Mouse (Mus musculus) hindbrain, embryonic 16.5 days (tissue): ENCODE results near the gene Cenps. TPM values are rescaled to one million over a fixed set of nuclear protein-coding genes. Genes with fewer than 3 reads are reported as not detected.

Source experiments
- ATAC-seq: fragments of 200-750 bp; cut with Nextera tagmentation; 2 replicates; pipeline ENCODE4 v1.8.0; 2017; ENCODE audit warnings: moderate TSS enrichment, moderate library complexity
- H3K27ac ChIP-seq: fragments of 300-500 bp; sonication (generic); 2 replicates; pipeline ENCODE4 v1.5.1; 2014; ENCODE audit warnings: low read depth, mild to moderate bottlenecking, control low read depth, low read length, moderate library complexity
- H3K27me3 ChIP-seq: fragments of 300-500 bp; sonication (generic); replicated peaks from 2 replicates; pipeline ENCODE4 v1.6.1; 2014; ENCODE audit warnings: low read length; ENCODE audit not compliant: control insufficient read depth, insufficient read depth
- H3K36me3 ChIP-seq: fragments of 300-500 bp; sonication (generic); 2 replicates; pipeline ENCODE4 v1.6.1; 2014; ENCODE audit warnings: mild to moderate bottlenecking, low read length, moderate library complexity, mixed read lengths; ENCODE audit not compliant: control insufficient read depth, insufficient read depth
- H3K4me1 ChIP-seq: fragments of 300-500 bp; sonication (generic); 2 replicates; pipeline ENCODE4 v1.6.1; 2014; ENCODE audit warnings: low read depth, low read length; ENCODE audit not compliant: control insufficient read depth, insufficient read depth
- H3K4me2 ChIP-seq: fragments of 300-500 bp; sonication (generic); 2 replicates; pipeline ENCODE4 v1.6.1; 2014; ENCODE audit warnings: mild to moderate bottlenecking, low read length, control low read depth, moderate library complexity
- H3K4me3 ChIP-seq: fragments of 300-500 bp; sonication (generic); 2 replicates; pipeline ENCODE4 v1.5.1; 2014; ENCODE audit warnings: mild to moderate bottlenecking, low read length, control low read depth, moderate library complexity
- H3K9ac ChIP-seq: fragments of 300-500 bp; sonication (generic); 2 replicates; pipeline ENCODE4 v1.6.1; 2014; ENCODE audit warnings: low read depth, mild to moderate bottlenecking, control low read depth, low read length, moderate library complexity
- H3K9me3 ChIP-seq: fragments of 300-500 bp; sonication (generic); 2 replicates; pipeline ENCODE4 v1.6.1; 2014; ENCODE audit warnings: mild to moderate bottlenecking, low read length, moderate library complexity; ENCODE audit not compliant: control insufficient read depth
- WGBS: fragments of 180-500 bp; shearing (Covaris S2); extraction: QIAGEN DNeasy Blood & Tissue Kit; methylation state at CpG from one replicate; pipeline ENCODE4 v1.1.7; 2014; 5-methylcytosine and 5-hydroxymethylcytosine counted together
- polyA plus RNA-seq: library from polyadenylated mRNA; unstranded; fragments of >200 nt; fragmentation: Nextera tagmentation; extraction: Ambion mirVana; gene quantifications from 2 replicates; pipeline ENCODE4 v1.2.1, GENCODE M21; 2015

The Cenps gene
- polyA plus RNA-seq, 1 experiment from 2014 or later = 18.9 TPM

DNA sequence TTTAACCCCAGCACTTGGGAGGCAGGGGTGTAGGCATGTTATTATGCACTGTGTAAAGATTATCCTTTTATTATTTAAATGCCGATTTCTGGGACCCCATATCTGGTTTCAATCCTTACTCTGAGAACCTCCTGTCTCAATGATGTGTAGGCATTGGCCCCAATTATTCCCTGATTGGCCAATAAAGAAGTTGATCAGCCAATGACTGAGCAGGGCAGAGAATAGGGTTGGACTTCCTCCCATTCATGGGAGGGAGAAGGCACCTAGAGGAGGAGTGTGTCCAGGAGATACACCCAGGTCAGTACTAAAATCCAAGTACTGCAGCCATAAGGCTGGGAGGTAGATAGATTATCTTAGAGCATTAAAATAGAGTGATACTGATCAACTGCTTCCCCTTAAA, 25.8 kb upstream of the Cenps start:
- no peak overlapping the region for H3K9ac ChIP-seq
- no peaks in the 10 kb centered on the region for H3K9me3 ChIP-seq
- no peak overlapping the region for H3K27ac ChIP-seq
- WGBS = 74% methylated on average over 1 of the region's 1 CpGs
- peaks cover 13% of the 10 kb centered on the region; the same call in 1 of the 2 replicates for H3K36me3 ChIP-seq
- H3K4me2 ChIP-seq = no peak overlapping the region
- no peak overlapping the region for H3K4me3 ChIP-seq
- no peak for ATAC-seq
- no peaks in the 10 kb centered on the region for H3K27me3 ChIP-seq
- H3K4me1 ChIP-seq = peaks cover 8% of the 10 kb centered on the region

DNA sequence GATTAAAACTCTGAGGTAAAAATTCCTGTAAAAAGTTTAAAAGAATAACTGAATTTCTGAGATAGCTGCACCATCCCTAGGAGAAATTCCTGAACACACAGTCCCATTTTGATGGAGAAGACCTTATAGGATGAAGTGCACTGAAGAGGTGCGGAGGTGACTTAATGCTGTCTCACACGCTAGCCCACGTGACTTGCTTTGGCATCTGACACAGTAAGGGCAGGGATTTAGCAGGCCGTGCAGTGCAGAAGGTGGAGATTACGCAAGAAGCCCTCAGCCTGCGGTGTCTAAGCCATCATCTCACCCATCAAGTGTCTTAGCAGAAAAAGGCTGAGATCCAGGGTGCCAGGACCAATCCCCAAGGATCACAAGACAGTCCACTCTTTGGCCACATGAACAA, 23.7 kb upstream of the Cenps start:
- peaks cover 28% of the 10 kb centered on the region for H3K36me3 ChIP-seq
- H3K4me1 ChIP-seq = peaks cover 8% of the 10 kb centered on the region
- ATAC-seq = no peak
- WGBS = 93% methylated on average over 6 of the region's 6 CpGs
- no peaks in the 10 kb centered on the region for H3K27me3 ChIP-seq
- H3K4me3 ChIP-seq = no peak overlapping the region
- no peak overlapping the region for H3K9ac ChIP-seq
- H3K9me3 ChIP-seq = no peaks in the 10 kb centered on the region
- H3K27ac ChIP-seq = no peak overlapping the region
- no peak overlapping the region for H3K4me2 ChIP-seq

DNA sequence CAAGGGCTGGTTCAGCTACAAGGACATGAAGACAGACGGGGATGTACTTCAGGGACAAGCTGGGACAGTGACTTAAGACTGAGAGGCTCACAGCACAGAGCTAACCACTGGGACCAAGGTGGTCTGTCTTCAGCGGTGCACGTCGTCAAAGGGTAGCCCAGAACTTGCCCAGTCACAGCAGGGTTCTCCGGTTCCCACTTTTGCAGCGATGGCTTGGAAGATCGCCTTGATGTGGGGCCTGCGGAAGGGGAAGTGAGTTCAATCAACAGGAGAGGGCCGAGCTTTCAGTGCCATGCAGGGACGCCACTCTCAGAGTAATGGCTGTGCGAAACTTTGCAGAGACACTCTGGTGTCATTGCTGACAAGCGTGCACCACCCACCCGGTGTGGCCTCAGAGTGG, 22.5 kb upstream of the Cenps start:
- Histone ChIP-seq H3K4me1 (no peaks in the 10 kb centered on the region; the same call in 1 of the 2 replicates), H3K27me3 (no peaks in the 10 kb centered on the region), H3K36me3 (peaks cover 40% of the 10 kb centered on the region), H3K9me3 (no peaks in the 10 kb centered on the region), H3K9ac (no peak overlapping the region), H3K4me3 (no peak overlapping the region), H3K27ac (no peak overlapping the region), H3K4me2 (no peak overlapping the region)
- 93% methylated on average over 13 of the region's 13 CpGs for WGBS
- ATAC-seq = no peak

DNA sequence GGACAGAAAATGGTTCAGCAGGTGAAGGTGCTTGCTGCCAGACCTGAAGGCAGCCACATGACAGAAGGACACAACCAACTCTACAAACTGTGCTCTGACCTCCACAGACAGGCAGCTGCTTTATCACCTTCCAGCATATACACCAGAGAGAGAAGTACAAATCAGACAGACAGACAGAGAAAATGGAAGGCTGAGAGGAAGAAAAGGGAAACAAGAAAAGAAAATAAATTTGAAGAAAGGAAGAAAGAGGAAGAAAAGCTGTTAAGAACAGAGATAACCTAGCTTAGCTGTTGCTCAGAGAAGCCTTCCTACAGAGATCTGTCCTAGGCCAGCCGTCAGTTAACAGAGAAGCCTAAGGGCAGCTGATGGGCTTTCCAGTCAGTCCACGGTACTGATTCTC, 21.8 kb upstream of the Cenps start:
- ATAC-seq = no peak
- Histone ChIP-seq H3K4me2 (no peak overlapping the region), H3K9ac (no peak overlapping the region), H3K27ac (no peak overlapping the region), H3K27me3 (no peaks in the 10 kb centered on the region), H3K4me3 (no peak overlapping the region), H3K9me3 (no peaks in the 10 kb centered on the region), H3K4me1 (no peaks in the 10 kb centered on the region; the same call in 1 of the 2 replicates), H3K36me3 (peaks cover 42% of the 10 kb centered on the region)
- 84% methylated on average over 2 of the region's 2 CpGs for WGBS

DNA sequence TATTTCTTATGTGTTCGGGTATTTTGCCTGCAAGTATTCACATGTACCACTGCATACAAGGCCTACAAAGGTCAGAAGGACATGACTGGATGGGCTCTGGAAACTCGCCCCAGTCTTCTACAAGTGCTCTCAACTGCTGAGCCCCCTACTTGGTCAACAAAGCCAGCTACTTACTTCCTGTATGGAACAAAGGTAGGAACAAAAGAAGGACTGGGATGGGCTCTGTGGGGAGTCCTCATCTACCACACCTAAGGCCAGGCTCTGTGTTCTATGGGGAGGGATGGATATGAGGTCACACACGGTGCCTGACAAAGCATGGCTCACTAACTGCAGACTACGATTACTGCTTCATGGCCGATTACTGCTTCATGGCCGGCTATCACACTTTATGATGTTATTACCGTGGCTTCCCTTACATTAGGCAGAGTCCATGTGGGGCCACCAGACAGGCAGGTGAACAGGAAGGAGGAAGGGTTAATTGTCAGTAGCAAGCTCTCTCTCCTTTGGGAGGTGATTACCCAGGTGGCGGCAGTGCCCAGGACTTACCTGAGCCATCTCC, 20.1 kb upstream of the Cenps start:
- H3K4me1 ChIP-seq = no peaks in the 10 kb centered on the region
- H3K4me2 ChIP-seq = no peak overlapping the region
- peaks cover 49% of the 10 kb centered on the region for H3K36me3 ChIP-seq
- WGBS = 88% methylated on average over 8 of the region's 8 CpGs
- H3K9me3 ChIP-seq = no peaks in the 10 kb centered on the region
- H3K27ac ChIP-seq = no peak overlapping the region
- H3K9ac ChIP-seq = no peak overlapping the region
- H3K27me3 ChIP-seq = no peaks in the 10 kb centered on the region
- H3K4me3 ChIP-seq = no peak overlapping the region
- ATAC-seq = no peak

DNA sequence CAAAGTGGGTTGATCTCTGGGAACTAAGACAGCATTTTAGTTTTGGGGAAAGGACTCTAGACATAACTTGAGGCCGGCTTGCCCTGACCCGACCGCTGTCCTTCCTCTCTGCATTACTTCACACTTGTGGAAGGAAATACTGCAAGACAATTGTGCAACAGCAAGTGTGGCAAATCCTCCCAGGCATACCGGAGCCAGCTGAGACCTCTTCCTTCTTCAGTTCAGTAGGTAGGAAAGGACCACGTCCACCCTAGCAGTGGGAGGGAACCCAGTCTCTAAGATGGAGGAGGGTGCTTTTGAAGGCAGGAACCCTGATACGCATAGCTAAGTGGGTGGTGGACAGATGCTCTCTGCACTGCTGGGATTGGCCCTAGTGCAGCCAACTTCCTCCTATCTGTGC, 18.3 kb upstream of the Cenps start:
- H3K4me3 ChIP-seq = no peak overlapping the region
- peaks cover 61% of the 10 kb centered on the region for H3K36me3 ChIP-seq
- H3K9ac ChIP-seq = no peak overlapping the region
- no peak overlapping the region for H3K27ac ChIP-seq
- ATAC-seq = no peak
- WGBS = 94% methylated on average over 6 of the region's 6 CpGs
- no peaks in the 10 kb centered on the region for H3K9me3 ChIP-seq
- no peak overlapping the region for H3K4me2 ChIP-seq
- H3K27me3 ChIP-seq = no peaks in the 10 kb centered on the region
- no peaks in the 10 kb centered on the region for H3K4me1 ChIP-seq

DNA sequence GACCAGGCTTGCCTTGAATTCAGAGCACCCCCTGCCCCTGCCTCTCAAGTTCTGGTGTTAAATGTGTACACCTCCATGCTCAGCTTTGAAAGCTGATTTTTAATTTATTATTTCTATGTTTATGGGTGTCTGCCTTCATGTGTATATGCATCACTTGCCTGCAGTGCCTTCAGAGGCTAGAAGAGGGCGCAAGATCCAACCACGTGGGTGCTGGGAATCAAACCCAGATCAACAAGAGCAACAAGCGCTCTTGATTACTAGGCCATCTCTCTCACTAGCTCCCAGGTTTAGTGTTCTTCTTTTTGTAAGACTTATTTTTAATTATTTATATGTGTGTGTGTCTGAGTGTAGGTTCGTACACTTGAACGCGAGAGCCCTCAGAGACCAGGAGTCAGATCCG, 17.4 kb upstream of the Cenps start:
- Histone ChIP-seq H3K9ac (no peak overlapping the region), H3K4me2 (no peak overlapping the region), H3K9me3 (no peaks in the 10 kb centered on the region), H3K36me3 (peaks cover 55% of the 10 kb centered on the region), H3K4me3 (no peak overlapping the region), H3K27me3 (no peaks in the 10 kb centered on the region), H3K4me1 (no peaks in the 10 kb centered on the region), H3K27ac (no peak overlapping the region)
- WGBS = 98% methylated on average over 7 of the region's 7 CpGs
- ATAC-seq = no peak

DNA sequence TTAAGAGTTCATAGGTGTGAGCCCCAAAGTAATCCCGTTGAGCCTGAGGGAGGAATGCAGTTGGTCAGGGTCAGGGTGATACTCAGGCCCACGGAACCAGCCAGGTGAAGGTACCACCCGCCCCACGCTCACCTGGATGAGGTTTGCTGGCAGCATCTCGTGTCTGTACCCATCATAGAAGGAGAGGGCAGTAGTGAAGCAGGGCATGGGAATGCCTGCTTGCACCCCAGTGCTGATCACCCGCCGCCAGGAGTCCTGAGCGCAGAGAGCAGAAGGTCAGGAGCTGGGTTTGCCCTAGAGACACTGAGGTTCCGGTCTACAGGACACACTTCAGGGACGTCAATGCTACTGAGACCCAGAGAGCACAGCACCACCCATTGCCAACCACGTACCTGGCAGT, 13.3 kb upstream of the Cenps start:
- no peak overlapping the region for H3K27ac ChIP-seq
- H3K9me3 ChIP-seq = no peaks in the 10 kb centered on the region
- H3K4me3 ChIP-seq = no peak overlapping the region
- H3K4me2 ChIP-seq = no peak overlapping the region
- 90% methylated on average over 11 of the region's 11 CpGs for WGBS
- no peaks in the 10 kb centered on the region for H3K27me3 ChIP-seq
- H3K4me1 ChIP-seq = no peaks in the 10 kb centered on the region
- peaks cover 34% of the 10 kb centered on the region for H3K36me3 ChIP-seq
- ATAC-seq = no peak
- no peak overlapping the region for H3K9ac ChIP-seq

DNA sequence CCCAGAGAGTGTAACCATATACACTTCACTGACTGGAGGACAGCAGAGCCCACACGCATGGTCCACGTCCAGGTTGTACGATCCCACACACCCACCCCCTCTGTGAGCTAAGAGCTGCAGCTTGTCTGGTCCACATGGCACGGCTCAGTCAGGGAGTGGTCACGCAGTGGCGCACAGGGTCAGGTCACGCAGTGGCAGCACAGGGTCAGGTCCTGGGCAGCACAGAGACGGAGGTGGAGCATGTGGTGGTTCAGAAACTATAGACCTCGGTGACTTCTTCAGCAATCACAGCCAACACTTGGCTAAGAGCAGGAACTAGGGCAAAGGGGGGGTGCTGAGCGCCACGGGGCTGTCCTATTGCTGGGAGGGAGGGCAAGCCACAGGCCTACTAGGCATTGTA, 12.8 kb upstream of the Cenps start:
- 78% methylated on average over 11 of the region's 11 CpGs for whole genome bisulfite sequencing
- H3K36me3 ChIP-seq = peaks cover 29% of the 10 kb centered on the region
- H3K9ac ChIP-seq = no peak overlapping the region
- H3K4me3 ChIP-seq = no peak overlapping the region
- H3K9me3 ChIP-seq = no peaks in the 10 kb centered on the region
- H3K27ac ChIP-seq = no peak overlapping the region
- H3K4me1 ChIP-seq = no peaks in the 10 kb centered on the region
- no peak for ATAC-seq
- H3K4me2 ChIP-seq = no peak overlapping the region
- no peaks in the 10 kb centered on the region for H3K27me3 ChIP-seq

DNA sequence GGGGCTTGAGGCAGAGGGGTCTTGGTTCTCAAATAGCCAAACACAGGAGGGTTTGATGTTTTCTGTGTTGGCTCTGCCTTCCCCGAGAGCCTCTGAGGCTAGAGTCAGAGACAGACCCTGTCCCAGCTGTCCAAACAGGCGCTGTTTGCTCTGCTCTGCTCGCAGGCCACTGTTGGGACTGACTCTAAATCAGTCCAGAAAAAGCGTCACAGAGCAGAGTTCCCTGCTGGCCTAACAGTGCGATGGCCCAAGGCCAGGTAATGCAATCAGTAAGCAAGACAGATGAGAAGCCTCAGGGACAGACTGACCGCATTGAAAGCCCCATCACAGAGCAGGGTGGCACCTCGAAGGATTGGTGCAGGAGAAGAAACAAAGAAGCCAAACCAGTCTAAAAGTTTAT, 12.2 kb upstream of the Cenps start:
- Histone ChIP-seq H3K36me3 (peaks cover 24% of the 10 kb centered on the region), H3K4me2 (no peak overlapping the region), H3K9me3 (no peaks in the 10 kb centered on the region), H3K27me3 (no peaks in the 10 kb centered on the region), H3K9ac (no peak overlapping the region), H3K27ac (no peak overlapping the region), H3K4me1 (peaks cover under 1% of the 10 kb centered on the region; the same call in 1 of the 2 replicates), H3K4me3 (no peak overlapping the region)
- 73% methylated on average over 7 of the region's 7 CpGs for WGBS
- ATAC-seq = no peak; the same call in 1 of the 2 replicates
